Mouse (Mus musculus) kidney, postnatal 14 days (tissue): Measurements from ENCODE around the gene Sik1.

ENCODE experiments used
- DNase-seq: peaks from one replicate; pipeline ENCODE4 v3.0.0; 2022; ENCODE audit warnings: mixed read lengths

Gene Sik1

DNA sequence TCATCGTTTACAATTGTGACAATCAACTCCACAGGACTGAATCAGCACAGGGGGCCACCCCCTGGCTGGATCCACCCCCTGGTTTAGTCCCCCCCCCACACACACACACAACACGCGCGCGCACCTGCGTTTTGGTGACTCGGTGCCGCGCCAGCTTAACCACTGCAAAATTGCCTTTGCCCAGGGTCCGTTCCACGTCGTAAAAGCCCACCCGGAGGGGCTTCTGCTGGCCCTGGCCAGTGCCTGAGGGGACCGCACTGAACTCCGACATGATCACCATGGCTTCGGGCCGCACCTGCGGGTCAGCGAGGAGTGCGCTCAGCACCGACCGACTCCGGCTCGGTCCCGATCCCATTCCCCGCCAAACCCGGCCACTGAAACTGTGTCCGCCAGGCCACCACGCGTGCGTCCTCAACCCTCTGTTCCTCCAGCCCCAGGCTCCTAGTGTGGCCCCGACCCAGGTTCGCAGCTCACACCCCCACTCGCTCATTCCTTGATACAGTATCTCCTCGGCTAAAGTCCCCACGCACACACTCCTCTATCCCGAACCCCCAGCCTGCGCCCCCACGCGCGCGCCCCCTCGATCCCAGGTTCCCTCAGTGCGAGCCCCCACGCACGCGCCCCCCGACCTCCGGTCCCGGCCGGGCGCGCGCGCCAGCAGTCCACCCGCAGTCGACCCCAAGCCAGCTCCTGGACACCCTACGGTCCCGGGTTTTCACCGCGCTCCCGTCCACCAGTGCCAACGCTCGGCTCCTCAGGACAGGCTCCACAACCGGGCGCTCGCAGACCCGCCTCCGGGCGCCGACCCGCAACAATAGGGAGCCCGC lies 621 bp downstream of the Sik1 start:
- DNase-seq: no peak

DNA sequence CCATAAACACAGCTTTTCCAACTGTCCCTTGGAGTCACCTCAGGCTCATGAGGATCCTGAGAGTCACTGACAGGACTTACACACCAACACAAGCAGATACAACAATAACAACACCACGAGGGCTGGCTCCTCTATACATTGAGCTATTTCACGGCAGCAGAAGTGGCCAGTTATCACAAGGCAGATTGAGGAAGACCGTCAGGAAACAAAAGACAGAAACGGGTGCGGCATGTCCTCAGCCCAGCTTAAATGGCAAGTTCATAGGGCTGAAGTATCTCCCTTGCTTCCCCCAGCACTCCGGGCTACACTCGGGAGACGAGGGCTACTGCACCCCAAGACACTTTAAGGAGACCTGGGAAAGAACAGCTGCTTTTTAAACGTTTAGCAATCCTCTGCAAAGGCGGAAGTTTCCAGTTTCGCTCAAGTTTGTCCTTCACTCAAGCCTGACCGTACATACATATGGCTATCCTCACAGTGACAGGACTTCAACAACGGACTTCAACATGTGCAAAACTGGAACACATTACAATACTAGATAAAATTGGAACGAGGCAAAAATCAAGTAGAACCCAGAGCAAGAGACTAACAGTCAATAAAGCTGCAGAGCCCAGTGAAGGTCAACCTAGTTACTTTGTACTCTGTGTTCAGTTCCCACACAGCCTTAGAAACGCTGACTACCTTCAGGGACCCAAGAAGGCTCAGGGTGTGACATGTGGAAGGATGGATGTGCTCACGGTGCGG lies 2.0 kb downstream of the Sik1 start:
- no peak for DNase-seq

DNA sequence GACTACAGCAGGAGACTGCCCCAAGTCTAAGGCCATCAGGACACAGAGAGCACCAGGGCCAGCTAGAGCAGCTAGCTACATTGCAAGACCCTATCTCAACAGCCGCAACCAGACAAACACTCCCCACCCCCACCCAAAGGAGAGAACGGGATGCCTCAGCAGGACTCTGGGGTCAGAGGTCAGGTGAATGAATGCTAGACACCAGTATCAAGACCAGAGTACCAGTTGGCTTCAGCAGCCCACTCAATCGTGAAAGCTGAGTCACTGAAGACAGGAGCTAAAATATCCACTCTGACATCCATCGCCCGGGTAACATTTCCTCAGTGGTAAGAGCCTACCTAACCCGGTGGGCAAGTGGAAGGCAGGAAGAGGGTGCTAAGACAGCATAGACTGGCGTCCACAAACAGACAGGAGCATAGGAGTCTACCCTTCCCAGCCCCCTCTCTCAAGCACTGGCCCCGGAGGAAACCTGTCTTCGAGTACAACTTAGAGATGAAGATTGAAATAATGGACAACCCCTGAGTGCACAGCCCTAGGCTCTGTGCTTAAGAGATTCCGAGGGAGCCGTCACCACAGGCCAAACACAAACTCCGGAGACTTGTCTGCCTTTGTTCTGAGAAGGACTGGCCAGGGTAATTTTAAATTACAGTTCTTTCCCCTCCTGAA lies 2.7 kb downstream of the Sik1 start:
- DNase-seq: peak; percentile 56

DNA sequence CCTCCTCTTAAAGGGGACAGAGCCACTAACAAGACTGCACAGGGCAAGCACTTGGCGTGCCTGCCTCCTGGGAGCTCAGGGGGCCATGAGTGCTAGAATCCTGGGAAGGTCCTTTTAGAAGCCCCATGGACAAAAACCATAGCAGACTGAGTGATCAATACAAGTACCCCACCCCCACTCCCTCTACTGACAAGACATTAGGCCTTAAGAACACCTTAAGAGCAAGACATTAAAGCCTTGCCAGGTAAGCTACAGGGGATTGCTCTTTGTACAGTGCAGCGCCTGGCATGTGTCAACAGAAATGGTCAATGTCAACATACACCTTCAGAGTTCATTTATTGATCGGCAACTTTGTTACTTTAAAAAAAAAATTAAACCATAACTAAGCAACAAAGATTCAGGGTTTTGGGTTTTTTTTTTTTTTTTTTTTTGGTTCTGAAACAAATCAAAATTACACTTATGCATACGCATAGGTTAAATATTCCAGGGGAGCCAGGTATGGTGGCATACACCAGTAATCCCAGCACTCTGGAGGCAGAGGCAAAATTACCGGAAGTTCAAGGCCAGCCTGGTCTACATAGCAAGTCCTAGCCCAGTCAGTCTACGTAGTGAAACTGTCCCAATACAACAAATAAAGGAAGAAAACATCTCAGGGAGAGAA lies 3.7 kb downstream of the Sik1 start:
- no peak for DNase-seq

DNA sequence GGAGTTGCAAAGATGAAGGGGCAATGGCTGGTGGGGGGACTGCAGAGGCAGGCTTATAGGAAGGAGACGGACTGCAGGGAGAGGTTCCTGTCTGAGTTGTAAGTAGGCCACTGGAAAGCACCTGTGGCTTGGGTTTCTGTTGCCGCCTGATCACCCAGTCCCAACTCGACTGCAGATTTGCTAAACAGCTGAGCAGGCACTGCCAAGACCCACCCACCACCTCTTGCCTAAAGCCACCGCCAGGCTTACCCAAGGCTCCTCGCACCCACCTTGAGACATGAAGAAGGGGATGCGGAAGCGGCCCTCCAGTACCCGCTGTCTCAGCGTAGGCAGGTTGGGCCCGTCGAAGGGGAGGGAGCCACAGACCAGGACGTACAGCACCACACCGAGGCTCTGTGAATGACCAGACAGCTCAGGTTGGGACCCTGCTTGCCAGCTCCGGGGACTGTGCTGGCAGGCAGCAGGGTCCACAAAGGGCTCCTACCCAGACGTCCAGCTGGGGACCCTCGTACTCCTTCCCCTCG lies 5.1 kb downstream of the Sik1 start:
- no peak for DNase-seq

DNA sequence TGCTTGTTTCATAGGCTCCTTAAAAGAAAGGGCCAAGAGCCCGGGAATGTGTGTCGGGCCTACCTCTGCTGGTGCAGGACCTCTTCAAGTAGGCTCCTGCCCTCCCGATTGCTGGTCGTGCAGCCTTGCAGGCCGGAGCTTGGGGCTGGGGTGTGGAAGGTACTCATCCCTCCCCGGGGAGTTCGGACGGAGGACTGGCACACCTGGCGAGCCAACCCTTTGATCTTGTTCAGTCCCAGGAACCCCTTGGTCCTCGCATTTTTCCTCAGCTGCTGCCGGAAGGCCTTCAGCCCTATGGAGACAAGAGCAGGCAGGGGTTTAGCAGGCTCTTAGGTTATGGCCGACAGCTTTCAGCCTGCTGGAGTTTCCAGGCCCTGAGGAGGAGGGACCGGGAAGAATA lies 8.6 kb downstream of the Sik1 start:
- no peak for DNase-seq

DNA sequence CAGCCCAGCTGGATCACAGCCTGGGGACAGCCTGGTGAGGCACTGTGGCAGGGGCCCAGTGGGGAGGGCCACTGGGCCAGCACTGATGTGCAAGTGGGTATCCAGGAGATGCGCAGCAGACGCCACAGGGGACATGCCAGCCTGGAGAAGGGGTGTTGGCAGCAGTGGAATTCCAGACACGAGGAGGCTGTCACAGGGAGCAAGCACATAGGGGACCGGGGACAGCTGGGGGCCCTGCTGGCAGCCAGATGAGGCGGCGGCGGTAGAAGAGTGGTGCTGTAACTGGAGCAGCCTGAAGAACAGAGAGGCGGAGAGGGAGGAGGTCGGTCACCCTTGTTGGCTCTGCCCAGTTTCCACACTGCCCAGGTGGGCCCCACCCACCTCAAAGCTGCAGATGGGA lies 9.3 kb downstream of the Sik1 start:
- DNase-seq: no peak

DNA sequence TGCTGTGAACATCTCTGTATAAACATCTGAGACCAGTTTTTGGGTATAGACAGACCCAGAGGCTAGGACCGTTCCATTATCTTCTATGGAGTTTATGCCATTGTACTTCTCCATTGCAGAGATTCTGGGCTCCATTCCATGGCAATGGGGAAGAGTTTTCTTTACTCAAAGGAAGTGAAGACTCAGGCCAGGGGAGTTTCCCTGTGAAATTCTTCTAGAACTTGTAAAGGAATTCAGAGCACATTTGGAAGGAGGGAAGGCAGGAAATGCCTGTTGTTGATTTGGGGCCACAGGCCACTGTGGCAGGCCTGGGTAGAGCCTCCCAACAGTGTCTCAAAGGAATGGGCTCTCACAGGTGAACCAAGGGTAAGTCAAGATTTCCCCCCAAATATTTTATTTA lies 11.7 kb downstream of the Sik1 start:
- no peak for DNase-seq

DNA sequence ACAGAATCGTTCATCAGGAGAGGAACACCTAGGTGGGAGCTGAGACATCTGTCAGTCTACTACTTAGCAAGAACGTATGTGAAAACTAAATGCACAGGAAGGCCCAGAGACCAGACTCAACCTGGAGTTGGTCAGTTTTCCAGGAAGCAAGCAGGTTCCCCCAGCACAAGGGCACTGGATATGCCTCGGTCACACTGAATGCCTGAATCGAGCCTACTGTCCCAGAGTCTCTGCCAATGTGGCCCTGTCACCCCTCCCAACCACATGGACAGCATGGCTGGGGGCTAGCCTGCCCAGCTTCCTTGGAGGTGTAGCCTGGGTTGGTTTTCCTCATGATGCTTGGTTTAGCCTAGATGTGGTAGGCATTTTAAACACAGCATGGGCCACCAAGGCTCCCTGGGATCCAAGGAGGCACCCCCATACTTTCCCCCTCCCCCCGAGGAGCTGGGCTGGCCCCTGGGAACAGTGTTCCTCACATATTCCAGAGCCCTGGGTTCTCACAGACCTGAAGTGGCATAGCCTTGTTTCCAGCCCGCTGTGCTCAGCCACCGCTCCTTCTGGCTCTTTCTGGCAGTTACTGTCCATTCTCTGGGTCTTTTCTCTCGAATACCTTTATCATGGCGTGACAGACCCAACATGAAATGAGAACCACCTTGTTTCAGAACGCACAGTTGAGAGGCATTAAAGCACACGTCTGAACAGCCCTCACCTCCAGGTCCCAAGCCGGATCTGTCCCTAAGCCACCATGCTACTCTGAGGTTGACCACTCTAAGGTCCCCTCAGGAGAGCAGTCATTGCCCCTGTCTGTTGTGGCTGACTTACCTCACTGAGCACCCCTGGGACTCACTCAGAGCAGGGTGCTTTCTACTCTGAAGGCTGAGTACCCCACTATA lies 12.4 kb downstream of the Sik1 start:
- DNase-seq: no peak

DNA sequence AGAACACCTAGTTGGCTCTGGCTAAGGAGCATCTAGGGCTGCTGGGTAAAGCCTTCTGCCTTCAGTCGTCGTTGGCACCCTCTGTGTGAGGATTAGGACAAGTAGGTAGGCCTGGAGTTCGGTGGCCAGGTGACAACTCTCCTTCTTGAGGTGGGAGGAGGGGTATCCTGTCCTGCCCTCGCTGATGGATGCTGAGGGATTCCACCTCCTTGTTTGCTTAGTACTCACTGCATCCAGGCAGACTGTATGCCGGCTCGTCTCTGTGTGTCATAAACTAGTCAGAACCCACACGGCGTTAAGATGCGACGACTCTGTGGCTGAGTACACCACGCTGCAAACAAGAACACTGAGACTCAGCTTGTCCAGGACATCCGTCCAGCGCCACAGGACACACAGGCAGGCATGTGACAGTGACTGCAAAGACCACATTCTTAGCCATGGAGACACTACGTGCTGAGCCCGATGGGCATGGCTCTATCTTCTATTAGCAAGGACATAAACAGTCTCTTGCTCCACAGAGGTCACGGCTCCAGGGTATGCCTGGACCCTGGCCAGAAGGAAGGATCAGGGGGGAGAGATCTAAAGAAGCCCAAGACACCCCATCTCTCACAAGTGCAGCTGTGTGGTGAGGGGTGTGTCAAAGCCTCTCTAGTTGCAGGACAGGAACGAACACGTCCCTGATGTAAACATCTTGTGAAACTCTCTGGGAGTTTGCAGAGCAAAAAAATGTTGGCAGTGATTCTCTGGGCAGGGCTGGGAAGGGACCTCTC lies 13.6 kb downstream of the Sik1 start:
- no peak for DNase-seq

DNA sequence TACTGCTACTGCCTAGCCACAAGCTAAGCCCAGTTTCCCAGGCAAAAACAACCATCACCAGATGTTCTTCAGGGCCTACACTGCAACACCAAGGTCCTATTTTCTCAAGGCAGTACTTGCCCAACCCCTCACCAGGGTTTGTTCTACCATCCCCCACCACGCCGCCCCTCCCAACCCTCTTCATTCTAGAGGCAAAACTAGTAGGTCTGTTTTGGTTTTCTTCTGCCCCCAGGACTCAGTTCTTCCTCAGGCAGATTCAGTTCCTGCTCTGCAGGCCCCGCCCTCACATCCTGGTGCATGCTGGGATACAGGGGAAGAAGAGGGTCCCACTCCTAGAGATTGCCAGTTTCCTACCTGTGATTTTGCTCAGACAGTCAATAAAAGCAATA lies 14.2 kb downstream of the Sik1 start:
- DNase-seq: no peak

DNA sequence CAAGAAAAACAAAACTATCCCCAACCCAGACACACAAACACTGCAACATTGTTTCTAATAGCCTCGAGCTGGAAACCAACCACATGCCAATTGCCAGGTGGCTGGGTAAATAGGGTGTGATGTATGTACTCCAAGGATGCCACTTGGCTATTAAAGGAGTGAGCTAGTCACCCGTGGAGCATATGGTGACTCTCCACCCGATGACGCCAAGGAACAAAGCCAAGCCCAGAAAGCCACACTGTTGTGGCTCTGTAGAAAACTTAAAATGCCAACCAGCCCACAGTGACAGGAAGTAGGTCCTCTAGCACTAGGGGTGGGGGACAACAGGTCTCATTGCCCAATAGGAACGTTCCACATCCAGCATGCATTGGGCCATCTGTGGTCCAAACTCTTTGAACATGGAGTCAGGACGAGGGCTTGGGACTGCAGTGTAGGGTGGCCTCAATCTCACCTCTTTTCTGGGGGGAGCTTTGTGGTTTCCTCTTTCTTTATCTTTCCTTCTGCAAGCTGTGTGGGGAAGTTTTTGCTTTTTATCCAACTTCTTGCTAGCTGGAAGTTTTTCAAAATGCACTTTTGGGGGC lies 15.1 kb downstream of the Sik1 start:
- DNase-seq: no peak

DNA sequence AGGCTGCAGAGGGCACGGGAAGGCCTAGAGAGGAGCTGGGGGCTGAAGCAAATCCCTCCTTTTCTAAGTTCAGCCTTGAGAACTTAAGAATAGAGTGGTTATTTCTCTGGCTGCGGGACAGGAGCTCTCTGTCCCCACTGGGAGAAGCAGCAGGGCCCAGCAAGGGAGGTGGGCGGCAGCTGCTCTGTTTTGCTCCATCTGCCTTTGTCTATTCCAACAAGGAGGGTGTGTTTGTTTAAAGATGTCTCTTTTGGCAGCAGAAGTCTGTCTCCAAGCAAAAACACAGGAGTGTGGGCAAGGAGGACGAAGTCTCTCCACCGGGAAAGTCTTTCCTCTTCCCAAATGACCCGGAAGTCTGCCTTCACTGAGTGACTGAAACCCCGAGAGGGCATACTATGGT lies 18.8 kb downstream of the Sik1 start:
- no peak for DNase-seq

DNA sequence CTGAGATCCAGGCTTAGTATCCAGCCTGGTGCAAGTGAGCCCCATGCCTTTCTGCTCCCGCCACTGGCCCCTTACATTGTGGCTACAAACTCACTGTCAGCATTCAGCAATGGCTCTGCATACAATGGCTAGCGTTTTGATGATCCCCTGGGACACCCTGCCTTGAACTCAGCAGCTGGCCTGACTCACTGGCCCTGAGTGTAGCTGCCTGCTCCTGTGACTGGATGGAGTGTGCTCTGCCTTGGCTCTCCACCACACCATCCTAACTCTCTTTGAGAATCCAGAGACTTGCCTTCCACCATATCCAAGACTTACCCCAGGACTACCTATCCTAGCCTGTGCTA lies 19.4 kb downstream of the Sik1 start:
- no peak for DNase-seq

DNA sequence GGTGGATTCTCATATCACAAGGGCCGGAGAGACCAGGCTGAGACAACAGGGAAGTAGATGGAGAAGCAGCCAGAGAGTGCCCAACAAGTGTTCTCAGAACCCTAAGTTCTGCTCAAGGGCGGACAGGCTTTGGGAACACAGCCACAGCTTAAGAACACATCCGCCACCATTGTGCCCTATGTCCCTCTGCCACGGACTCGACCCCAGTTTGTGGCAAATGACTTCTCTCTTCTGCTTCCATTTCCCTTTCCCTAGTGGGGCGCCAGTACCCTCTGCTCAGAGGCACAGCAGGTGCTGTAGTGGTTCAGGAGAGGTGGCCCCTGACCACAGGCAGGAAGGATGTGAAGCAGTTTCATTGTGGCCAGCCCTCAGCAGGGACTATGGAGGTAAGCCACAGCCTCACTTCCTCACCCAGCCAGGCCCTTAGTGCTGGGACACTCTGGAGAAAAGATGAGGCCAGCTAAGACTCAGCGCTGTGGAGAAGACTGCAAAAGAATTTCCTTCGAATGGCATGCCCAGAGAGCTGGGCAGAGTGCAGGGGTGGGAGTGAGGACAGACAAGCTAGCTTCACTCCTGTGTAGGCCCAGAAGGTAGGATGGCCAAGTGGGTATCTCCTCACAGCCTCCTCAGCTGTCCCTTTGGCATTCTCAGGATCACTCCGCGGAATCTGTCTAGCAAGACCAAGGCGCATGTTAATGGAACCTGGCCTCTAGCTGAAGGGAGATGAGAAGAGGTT lies 19.9 kb downstream of the Sik1 start:
- DNase-seq: no peak

DNA sequence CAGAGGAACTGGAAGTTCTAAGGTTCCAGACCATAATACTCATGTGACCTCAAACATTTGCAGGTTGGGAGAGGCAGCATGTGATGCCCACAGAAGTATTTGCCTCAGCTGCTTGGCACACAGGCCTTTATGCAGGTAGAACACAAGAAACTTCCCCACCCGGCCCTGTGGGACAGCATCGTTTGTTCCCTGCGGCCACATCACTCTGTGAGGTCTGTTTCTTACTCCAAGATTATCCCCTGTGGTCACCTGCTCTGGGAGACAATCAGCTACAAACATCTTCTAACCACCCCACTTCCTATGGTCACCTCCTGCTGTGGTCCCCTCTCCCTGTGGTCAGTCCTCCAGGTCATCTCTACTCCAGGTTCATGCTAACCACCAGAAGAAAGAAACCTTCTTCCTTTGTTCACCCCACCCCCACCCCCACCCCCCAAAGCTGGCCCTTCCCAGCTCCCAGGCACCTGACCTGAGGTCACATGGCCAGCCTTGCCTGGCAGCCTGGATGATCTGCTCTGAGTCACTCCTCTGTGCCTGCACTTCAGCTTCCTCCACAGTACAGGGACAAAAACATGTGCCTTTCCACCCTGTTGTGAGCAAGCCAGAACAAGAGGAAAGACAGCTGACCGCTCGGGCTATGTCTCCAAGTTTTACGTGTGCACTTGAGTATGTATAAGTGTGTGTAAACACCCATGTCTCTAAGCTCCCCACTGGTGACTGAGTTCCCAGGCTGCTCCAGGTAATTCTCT lies 21.1 kb downstream of the Sik1 start:
- DNase-seq: peak; percentile 64

DNA sequence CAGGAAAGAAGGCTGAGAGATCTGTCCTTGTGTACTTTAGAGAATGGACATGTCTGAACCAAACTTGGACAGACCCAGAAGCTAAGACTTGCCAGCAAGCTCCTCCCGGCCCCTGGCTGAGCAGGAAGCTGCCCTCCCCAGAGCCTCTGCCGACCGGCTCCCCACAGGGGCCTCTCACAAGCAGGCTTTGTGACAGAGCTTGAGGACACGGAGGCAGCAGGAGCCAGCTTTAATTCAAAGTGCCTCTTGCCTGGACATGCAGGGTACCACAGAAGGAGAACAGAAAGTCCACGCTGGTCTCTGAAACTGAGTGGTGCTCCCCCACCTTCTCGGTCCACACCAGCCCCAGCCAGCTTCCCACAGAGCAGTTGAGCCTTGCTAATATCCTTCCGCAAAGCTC lies 21.9 kb downstream of the Sik1 start:
- peak; percentile 46 for DNase-seq

DNA sequence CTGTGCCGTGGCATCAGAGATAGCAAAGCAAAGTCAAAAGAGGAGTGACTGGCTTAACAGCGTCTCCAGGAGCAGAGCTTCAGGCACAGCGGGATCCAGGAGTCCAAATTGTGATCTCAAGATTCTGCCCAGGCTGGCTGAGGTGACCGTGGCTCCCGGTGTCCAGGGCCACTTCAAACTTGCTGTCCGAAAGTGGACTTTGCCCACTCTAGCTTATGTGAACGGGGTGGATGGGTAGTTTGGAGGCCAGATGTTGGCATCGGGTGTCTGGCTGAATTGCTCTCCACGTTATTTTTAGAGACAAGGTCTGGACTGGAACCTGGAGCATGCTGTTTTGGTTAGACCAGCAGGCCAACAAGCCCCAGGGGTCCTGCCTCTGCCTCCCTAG lies 23.0 kb downstream of the Sik1 start:
- DNase-seq: no peak

DNA sequence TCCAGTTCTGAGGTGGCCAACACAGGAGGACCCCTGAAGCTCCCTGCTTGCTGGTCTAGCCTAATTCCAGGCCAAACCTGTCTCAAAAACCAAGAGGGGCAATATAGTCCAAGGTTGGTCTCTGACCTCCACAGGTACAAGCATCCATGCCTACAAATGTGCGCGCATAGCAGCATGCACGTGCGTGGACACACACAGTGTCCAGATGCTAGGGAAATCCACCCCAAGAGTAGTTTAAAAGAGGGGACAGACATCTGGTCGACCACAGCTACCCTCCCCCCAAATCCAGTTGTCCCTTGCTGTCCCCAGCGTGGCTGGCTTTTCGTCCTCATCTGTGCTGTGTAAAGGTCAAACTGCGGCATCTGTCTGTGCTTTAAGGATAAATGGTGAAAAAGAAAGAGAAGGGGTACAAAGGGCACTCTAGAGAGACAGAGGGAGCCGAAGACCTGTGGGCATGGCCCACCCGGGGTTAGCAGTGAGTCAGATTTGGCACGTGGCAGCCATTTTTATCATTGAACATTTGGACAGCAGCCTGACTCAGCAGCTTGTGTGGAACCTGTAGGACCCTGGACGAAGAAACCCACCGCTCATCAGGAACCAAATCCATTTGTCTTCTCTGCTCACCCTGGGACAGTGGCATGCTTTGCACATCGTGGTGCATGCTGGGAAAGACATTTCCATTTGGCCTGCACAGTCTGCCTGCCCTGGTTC lies 23.6 kb downstream of the Sik1 start:
- DNase-seq: no peak
